Mouse (Mus musculus) cerebellum, postnatal 4 days (tissue): Measurements from ENCODE around the gene Dapk2.

Source experiments
- DNase-seq, 2 experiments: peaks; one replicate each; pipeline ENCODE4 v3.0.0; 2022; ENCODE audit warnings: low spot score in 2 of 2, mixed read lengths in 1 of 2

Gene Dapk2

GRCm38 (mm10) chr9:66307341-66307740, 149.3 kb downstream of the Dapk2 start:
- DNase-seq = no peak

- no peak for DNase-seq
These were observed 150.7 kb downstream of the Dapk2 start for GRCm38 (mm10) chr9:66308741-66309140.

- DNase-seq = no peak
These were observed 153.4 kb downstream of the Dapk2 start for GRCm38 (mm10) chr9:66311458-66311857.

DNA sequence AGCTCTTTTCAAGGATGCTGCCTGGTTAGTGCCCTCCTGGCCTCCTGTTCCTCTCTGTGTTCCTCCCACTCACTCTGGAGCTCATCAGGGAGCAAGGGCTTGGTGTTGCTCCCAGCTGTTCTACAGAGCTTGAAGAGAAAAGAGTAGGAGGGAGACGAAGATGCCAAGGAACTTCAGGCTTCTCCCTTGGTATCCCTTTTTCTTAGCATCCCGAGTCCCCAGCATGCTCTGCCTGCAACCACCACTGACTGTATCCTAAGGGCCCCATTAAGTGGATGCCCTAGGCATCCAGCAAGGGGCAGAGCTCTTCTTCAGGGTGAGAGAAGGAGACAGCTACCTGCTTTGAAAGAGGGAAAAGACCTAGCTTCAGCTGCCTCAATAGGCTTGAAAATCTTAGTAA, 158.6 kb downstream of the Dapk2 start:
- no peak for DNase-seq
